Mouse (Mus musculus): ENCODE measurements around the gene Zdhhc13. TPM values are rescaled to one million over a fixed set of nuclear protein-coding genes. Genes with fewer than 3 reads are reported as not detected.

Zdhhc13 gene
- polyA plus RNA-seq, 1 experiment from 2014 or later: 9.1 TPM

DNA sequence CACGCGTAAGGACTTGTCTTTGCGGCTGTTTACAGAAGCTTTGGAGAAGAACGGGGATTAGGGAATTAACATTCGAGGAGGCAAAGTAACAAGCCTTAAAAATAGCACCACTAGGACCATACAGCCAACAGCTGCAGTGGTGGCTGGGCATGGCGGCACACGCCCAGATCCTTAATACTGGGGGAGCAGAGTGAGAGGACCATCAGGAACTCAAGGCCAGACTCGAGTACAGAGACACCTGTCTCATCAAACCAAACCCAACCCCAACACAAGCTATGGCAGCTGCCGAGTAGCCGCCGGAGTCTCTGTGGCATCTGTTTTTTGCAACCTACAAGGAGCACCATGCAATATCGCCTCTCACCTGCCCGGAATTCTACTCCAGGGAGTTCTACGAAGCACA, 86.3 kb downstream of the Zdhhc13 start:
- 92% methylated on average over 14 of the region's 14 CpGs for WGBS (ENCODE audit: insufficient replicate concordance)
- Histone ChIP-seq H3K4me1 (ENCODE audit: control insufficient read depth, low read depth, low read length) (peaks cover 22% of the 10 kb centered on the region), H3K4me2 (ENCODE audit: low read depth, low read length) (no peak overlapping the region), H3K36me3 (ENCODE audit: control insufficient read depth, insufficient read depth) (peaks cover 87% of the 10 kb centered on the region), H3K9me3 (replicated peaks; ENCODE audit: control insufficient read depth, low read length) (no peaks in the 10 kb centered on the region), H3K27me3 (ENCODE audit: control insufficient read depth, insufficient read depth, low read depth, low read length) (no peaks in the 10 kb centered on the region), H3K4me3 (ENCODE audit: low read depth, low read length) (no peak overlapping the region), H3K27ac (ENCODE audit: low read length) (no peak overlapping the region), H3K9ac (ENCODE audit: low read depth, low read length) (no peak overlapping the region)
- ATAC-seq (ENCODE audit: low read depth): no peak

- Histone ChIP-seq H3K27me3 (ENCODE audit: control insufficient read depth, insufficient read depth, low read depth, low read length) (no peaks in the 10 kb centered on the region), H3K9ac (ENCODE audit: low read depth, low read length) (no peak overlapping the region), H3K9me3 (replicated peaks; ENCODE audit: control insufficient read depth, low read length) (no peaks in the 10 kb centered on the region), H3K4me3 (ENCODE audit: low read depth, low read length) (no peak overlapping the region), H3K36me3 (ENCODE audit: control insufficient read depth, insufficient read depth) (peaks cover 73% of the 10 kb centered on the region), H3K4me1 (ENCODE audit: control insufficient read depth, low read depth, low read length) (peaks cover 22% of the 10 kb centered on the region), H3K27ac (ENCODE audit: low read length) (no peak overlapping the region), H3K4me2 (ENCODE audit: low read depth, low read length) (no peak overlapping the region)
- no peak for ATAC-seq (ENCODE audit: low read depth)
- 71% methylated on average over 4 of the region's 4 CpGs for WGBS (ENCODE audit: insufficient replicate concordance)
Observed at GRCm38 (mm10) chr7:48876526-48876925, 87.7 kb downstream of the Zdhhc13 start.

Other genes starting within 250 kb of the Zdhhc13 start
- 0.05 TPM in 1 of 2 replicates, not detected in the other for gene Mrgprb2, start 230.9 kb upstream of the Zdhhc13 start, polyA plus RNA-seq (2015; fragmentation: Nextera tagmentation; extraction: Ambion mirVana)
- gene Mrgprb3, start 145.2 kb upstream of the Zdhhc13 start, polyA plus RNA-seq (2015; fragmentation: Nextera tagmentation; extraction: Ambion mirVana): not detected in 2 replicates
- gene Csrp3, start 59.0 kb downstream of the Zdhhc13 start, polyA plus RNA-seq (2015; fragmentation: Nextera tagmentation; extraction: Ambion mirVana): 3.0 and 7.2 TPM in 2 replicates
- gene E2f8, start 92.6 kb downstream of the Zdhhc13 start, polyA plus RNA-seq (2015; fragmentation: Nextera tagmentation; extraction: Ambion mirVana): 32.5 and 32.8 TPM in 2 replicates
- 2.9 and 4.1 TPM in 2 replicates for gene Nav2, start 119.7 kb downstream of the Zdhhc13 start, polyA plus RNA-seq (2015; fragmentation: Nextera tagmentation; extraction: Ambion mirVana)